Mouse (Mus musculus) liver, embryonic 12.5 days (tissue): ENCODE data around the gene Cyp2d10. TPM values are rescaled to one million over a fixed set of nuclear protein-coding genes. Genes with fewer than 3 reads are reported as not detected.

Experiments
- ATAC-seq: fragments of 200-750 bp; cut with Nextera tagmentation; 2 replicates; pipeline ENCODE4 v1.8.0; 2017; ENCODE audit warnings: moderate number of reproducible peaks, mild to moderate bottlenecking, moderate library complexity
- H3K27ac ChIP-seq: fragments of 300-500 bp; sonication (generic); 2 replicates; pipeline ENCODE4 v1.5.1; 2016; ENCODE audit warnings: mild to moderate bottlenecking
- H3K27me3 ChIP-seq: fragments of 300-500 bp; sonication (generic); replicated peaks from 2 replicates; pipeline ENCODE4 v1.6.1; 2016; ENCODE audit warnings: mild to moderate bottlenecking, moderate library complexity
- H3K36me3 ChIP-seq: fragments of 300-500 bp; sonication (generic); 2 replicates; pipeline ENCODE4 v1.6.1; 2016; ENCODE audit warnings: mild to moderate bottlenecking, moderate library complexity
- H3K4me1 ChIP-seq: fragments of 300-500 bp; sonication (generic); 2 replicates; pipeline ENCODE4 v1.6.1; 2016
- H3K4me2 ChIP-seq: fragments of 300-500 bp; sonication (generic); 2 replicates; pipeline ENCODE4 v1.6.1; 2016; ENCODE audit warnings: mild to moderate bottlenecking, moderate library complexity
- H3K4me3 ChIP-seq: fragments of 300-500 bp; sonication (generic); 2 replicates; pipeline ENCODE4 v1.5.1; 2016; ENCODE audit warnings: mild to moderate bottlenecking, moderate library complexity
- H3K9ac ChIP-seq: fragments of 300-500 bp; sonication (generic); 2 replicates; pipeline ENCODE4 v1.6.1; 2016; ENCODE audit warnings: mild to moderate bottlenecking, moderate library complexity
- H3K9me3 ChIP-seq: fragments of 300-500 bp; sonication (generic); replicated peaks from 2 replicates; pipeline ENCODE4 v1.6.1; 2016; ENCODE audit warnings: mild to moderate bottlenecking, moderate library complexity
- WGBS: fragments of 180-500 bp; shearing (Covaris S2); methylation state at CpG from one replicate; pipeline ENCODE4 v1.1.7; 2016; ENCODE audit not compliant: insufficient replicate concordance; 5-methylcytosine and 5-hydroxymethylcytosine counted together
- microRNA-seq: library from miRNA; unstranded; fragments of <30 nt; microRNA quantifications from one replicate; pipeline ENCODE4, GENCODE M21; 2017
- polyA plus RNA-seq: library from polyadenylated mRNA; unstranded; fragments of >200 nt; fragmentation: Nextera tagmentation; extraction: Ambion mirVana; gene quantifications from 2 replicates; pipeline ENCODE4 v1.2.1, GENCODE M21; 2016

Gene Cyp2d10
- polyA plus RNA-seq, 1 experiment from 2014 or later, result 11.2 TPM

DNA sequence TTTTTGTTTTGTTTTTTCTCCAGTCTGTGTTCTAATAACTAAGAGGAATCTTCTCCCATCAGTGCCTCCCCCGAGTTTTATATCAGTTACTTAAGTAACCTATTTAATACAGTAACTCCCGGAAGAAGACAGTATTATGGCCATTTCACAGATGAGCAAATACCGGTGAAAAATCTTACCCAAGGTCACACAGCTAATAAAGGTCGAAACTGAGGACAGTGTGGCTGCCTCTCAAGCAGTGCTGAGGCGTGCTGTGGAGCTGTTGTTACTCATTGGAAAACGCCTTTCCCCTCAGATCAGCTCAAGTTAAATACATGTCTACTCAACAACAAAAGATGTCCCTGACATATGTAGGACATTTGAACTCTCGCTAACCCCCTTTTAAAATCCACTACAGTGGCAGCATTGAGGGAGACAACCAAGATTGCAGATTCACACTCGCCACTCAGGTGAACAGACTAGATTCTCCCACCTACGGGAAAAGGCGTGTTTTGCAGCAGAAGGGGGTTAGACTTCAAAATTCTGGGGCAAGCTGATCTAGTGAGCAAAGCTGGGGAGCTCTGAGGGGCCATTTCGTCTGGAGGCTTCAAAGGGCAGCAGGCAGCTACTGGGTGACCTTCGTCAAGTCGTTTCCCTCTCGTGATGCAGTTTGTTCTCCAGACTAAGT lies 53.8 kb downstream of the Cyp2d10 start:
- peaks cover 58% of the 10 kb centered on the region for H3K4me1 ChIP-seq
- no peaks in the 10 kb centered on the region for H3K9me3 ChIP-seq
- peak overlapping the region; percentile 84 for H3K4me2 ChIP-seq
- H3K27ac ChIP-seq, result peak overlapping the region; percentile 94
- H3K27me3 ChIP-seq, result no peaks in the 10 kb centered on the region
- peak overlapping the region; percentile 99 for H3K9ac ChIP-seq
- peaks cover 33% of the 10 kb centered on the region for H3K36me3 ChIP-seq
- WGBS, result 16% methylated on average over 14 of the region's 14 CpGs
- ATAC-seq, result no peak
- peak overlapping the region; percentile 96 for H3K4me3 ChIP-seq

Small RNAs within 50 kb of the gene (microRNA-seq; reads per million reads assigned to microRNA genes)
- not detected for gene Gm25990
- gene Gm27331, result not detected
- gene Gm27622, result not detected
- not detected for gene Mir7684

Other genes starting within 250 kb of the Cyp2d10 start
- gene Shisa8, start 194.4 kb downstream of the Cyp2d10 start, polyA plus RNA-seq, result 0.31 and 0.37 TPM in 2 replicates
- 0.30 TPM in 2 replicates for gene Tnfrsf13c, start 182.8 kb downstream of the Cyp2d10 start, polyA plus RNA-seq
- 48.3 and 51.2 TPM in 2 replicates for gene Cenpm, start 162.4 kb downstream of the Cyp2d10 start, polyA plus RNA-seq
- not detected in 2 replicates for gene 1500009C09Rik, start 154.8 kb downstream of the Cyp2d10 start, polyA plus RNA-seq
- 0.81 and 1.4 TPM in 2 replicates for gene Sept3, start 132.3 kb downstream of the Cyp2d10 start, polyA plus RNA-seq
- 0.22 and 0.31 TPM in 2 replicates for gene Wbp2nl, start 108.2 kb downstream of the Cyp2d10 start, polyA plus RNA-seq
- gene Naga, start 68.3 kb downstream of the Cyp2d10 start, polyA plus RNA-seq, result 36.5 and 40.8 TPM in 2 replicates
- 39.1 and 42.8 TPM in 2 replicates for gene Pheta2, start 68.3 kb downstream of the Cyp2d10 start, polyA plus RNA-seq
- gene Smdt1, start 68.2 kb downstream of the Cyp2d10 start, polyA plus RNA-seq, result 193 and 196 TPM in 2 replicates
- gene Ndufa6, start 52.9 kb downstream of the Cyp2d10 start, polyA plus RNA-seq, result 368 and 383 TPM in 2 replicates
- 8.0 and 8.1 TPM in 2 replicates for gene Cyp2d22, start 26.9 kb downstream of the Cyp2d10 start, polyA plus RNA-seq
- not detected in 2 replicates for gene Cyp2d11, start 13.2 kb downstream of the Cyp2d10 start, polyA plus RNA-seq
- gene Cyp2d9, start 26.2 kb upstream of the Cyp2d10 start, polyA plus RNA-seq, result 0.23 and 0.47 TPM in 2 replicates
- not detected in 2 replicates for gene Cyp2d12, start 147.9 kb upstream of the Cyp2d10 start, polyA plus RNA-seq
- not detected in 2 replicates for gene Cyp2d34, start 213.8 kb upstream of the Cyp2d10 start, polyA plus RNA-seq